Mouse (Mus musculus) hindbrain, embryonic 13.5 days (tissue): ENCODE results near the gene Hmgcs1. TPM values are rescaled to one million over a fixed set of nuclear protein-coding genes. Genes with fewer than 3 reads are reported as not detected.

ENCODE experiments used
- ATAC-seq: fragments of 200-750 bp; cut with Nextera tagmentation; 2 replicates; pipeline ENCODE4 v1.8.0; 2017; ENCODE audit warnings: moderate TSS enrichment; ENCODE audit not compliant: low FRiP score
- H3K27ac ChIP-seq: fragments of 300-500 bp; sonication (generic); 2 replicates; pipeline ENCODE4 v1.5.1; 2015; ENCODE audit warnings: inconsistent platforms, mild to moderate bottlenecking, moderate library complexity
- H3K27me3 ChIP-seq: fragments of 300-500 bp; sonication (generic); 2 replicates; pipeline ENCODE4 v1.6.1; 2015; ENCODE audit warnings: mild to moderate bottlenecking, inconsistent platforms
- H3K36me3 ChIP-seq: fragments of 300-500 bp; sonication (generic); 2 replicates; pipeline ENCODE4 v1.6.1; 2015; ENCODE audit warnings: mild to moderate bottlenecking, inconsistent platforms
- H3K4me1 ChIP-seq: fragments of 300-500 bp; sonication (generic); replicated peaks from 2 replicates; pipeline ENCODE4 v1.6.1; 2015; ENCODE audit warnings: inconsistent platforms
- H3K4me2 ChIP-seq: fragments of 300-500 bp; sonication (generic); 2 replicates; pipeline ENCODE4 v1.6.1; 2015; ENCODE audit warnings: inconsistent platforms, mild to moderate bottlenecking, moderate library complexity
- H3K4me3 ChIP-seq: fragments of 300-500 bp; sonication (generic); 2 replicates; pipeline ENCODE4 v1.5.1; 2015; ENCODE audit warnings: mild to moderate bottlenecking, inconsistent platforms
- H3K9ac ChIP-seq: fragments of 300-500 bp; sonication (generic); 2 replicates; pipeline ENCODE4 v1.6.1; 2015; ENCODE audit warnings: mild to moderate bottlenecking, inconsistent platforms
- H3K9me3 ChIP-seq: fragments of 300-500 bp; sonication (generic); 2 replicates; pipeline ENCODE4 v1.6.1; 2016; ENCODE audit warnings: inconsistent platforms
- WGBS: fragments of 180-500 bp; shearing (Covaris S2); methylation state at CpG from one replicate; pipeline ENCODE4 v1.1.7; 2015; 5-methylcytosine and 5-hydroxymethylcytosine counted together
- polyA plus RNA-seq: library from polyadenylated mRNA; unstranded; fragments of >200 nt; fragmentation: Nextera tagmentation; extraction: Ambion mirVana; gene quantifications from 2 replicates; pipeline ENCODE4 v1.2.1, GENCODE M21; 2015

Gene Hmgcs1
- polyA plus RNA-seq, 1 experiment from 2014 or later, result 423 TPM

- Histone ChIP-seq H3K27ac (no peak overlapping the region), H3K27me3 (no peaks in the 10 kb centered on the region), H3K9ac (no peak overlapping the region), H3K4me3 (no peak overlapping the region), H3K4me2 (no peak overlapping the region), H3K36me3 (no peaks in the 10 kb centered on the region), H3K9me3 (no peaks in the 10 kb centered on the region), H3K4me1 (0 out of 2 replicates have a peak, but pooled peaks cover 7% of the 10 kb centered on the region)
- no peak for ATAC-seq
- 92% methylated on average over 7 of the region's 7 CpGs for WGBS
These were observed 39.2 kb downstream of the Hmgcs1 start for GRCm38 (mm10) chr13:119729406-119729805.

GRCm38 (mm10) chr13:119731448-119731847 is 41.3 kb downstream of the Hmgcs1 start:
- 0 out of 2 replicates have a peak, but pooled peaks have one; percentile 15 for ATAC-seq
- WGBS, result 14% methylated on average over 6 of the region's 6 CpGs

DNA sequence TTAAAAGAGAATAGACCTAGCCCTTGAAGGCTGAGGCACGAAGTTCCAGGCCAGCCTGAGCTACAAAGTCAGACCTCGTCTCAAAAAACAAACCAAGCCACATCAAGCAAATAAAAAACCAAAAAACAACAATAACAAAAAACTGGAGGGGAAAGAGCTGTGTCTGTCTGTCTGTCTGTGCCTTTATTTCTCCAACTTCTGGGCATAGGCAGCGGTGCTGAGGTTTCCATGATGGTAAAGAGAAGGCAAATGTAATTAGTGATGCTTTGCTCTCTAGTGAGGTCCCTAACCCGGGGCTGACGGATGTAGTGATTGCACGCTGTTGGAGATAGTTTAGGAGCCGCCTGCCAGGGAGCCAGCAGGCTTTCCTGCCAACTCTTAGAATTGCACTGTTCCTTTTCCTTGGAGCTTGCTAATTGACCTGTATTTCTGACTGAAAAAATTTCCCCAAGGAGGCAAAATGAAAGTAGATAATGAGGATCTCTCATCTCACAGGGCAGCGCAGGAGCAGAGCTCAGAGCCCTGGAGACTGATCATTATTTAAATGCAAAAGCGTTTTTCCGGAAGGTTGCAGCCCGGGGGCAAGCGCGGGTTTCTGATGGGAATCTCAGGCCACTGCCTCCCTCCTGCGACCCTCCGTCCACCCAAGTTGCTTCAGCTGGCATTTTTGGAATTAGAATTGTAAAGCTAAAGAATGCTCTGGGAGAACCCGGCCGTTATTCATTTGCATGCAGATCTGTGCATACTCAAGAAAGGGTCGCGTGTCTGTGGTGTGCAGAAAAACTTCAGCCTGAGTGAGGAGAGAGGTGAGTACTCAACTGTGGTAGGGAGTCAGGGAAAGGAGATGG is 51.4 kb downstream of the Hmgcs1 start:
- 2% methylated on average over 19 of the region's 19 CpGs for WGBS
- Histone ChIP-seq H3K4me2 (peak overlapping the region; percentile 54), H3K9me3 (no peaks in the 10 kb centered on the region), H3K9ac (peak overlapping the region; percentile 66), H3K4me1 (peaks cover 15% of the 10 kb centered on the region), H3K36me3 (no peaks in the 10 kb centered on the region), H3K4me3 (peak overlapping the region; percentile 25), H3K27ac (peak overlapping the region; percentile 66), H3K27me3 (0 out of 2 replicates have a peak, but pooled peaks cover 4% of the 10 kb centered on the region)
- ATAC-seq, result peak; percentile 56

More at GRCm38 (mm10) chr13:119731448-119731847, 41.3 kb downstream of the Hmgcs1 start:
- Histone ChIP-seq H3K4me2 (no peak overlapping the region), H3K4me3 (no peak overlapping the region), H3K36me3 (no peaks in the 10 kb centered on the region), H3K27ac (peak overlapping the region; percentile 40), H3K9ac (no peak overlapping the region), H3K4me1 (0 out of 2 replicates have a peak, but pooled peaks cover 7% of the 10 kb centered on the region), H3K27me3 (no peaks in the 10 kb centered on the region), H3K9me3 (no peaks in the 10 kb centered on the region)

DNA sequence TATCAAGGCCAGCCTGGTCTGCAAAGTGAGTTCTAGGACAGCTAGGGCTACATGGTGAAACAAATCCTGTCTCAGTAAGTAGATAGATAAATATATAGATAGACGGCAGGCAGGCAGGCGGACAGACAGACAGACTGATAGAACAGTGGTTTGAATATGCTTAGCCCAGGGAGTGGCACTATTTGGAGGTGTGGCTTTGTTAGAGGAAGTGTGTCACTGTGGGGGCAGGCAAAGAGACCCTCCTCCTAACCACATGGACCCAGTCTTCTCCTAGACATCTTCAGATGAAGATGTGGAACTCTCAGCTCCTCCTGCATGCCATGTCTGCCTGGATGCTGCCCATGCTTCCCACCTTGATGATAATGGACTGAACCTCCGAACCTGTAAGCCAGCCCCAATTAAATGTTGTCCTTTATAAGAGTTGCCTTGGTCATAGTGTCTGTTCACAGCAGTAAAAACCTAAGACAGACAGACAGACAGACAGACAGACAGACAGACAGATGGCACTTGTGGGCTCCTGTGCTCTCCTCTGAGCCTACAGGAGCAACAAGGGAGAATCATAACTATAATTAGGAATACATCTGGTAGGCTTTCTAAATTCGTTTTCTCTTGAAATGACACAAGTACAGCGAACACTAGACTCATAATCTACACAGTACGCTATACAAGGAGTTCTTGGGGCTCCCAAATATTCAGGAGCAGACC is 52.7 kb downstream of the Hmgcs1 start:
- no peak overlapping the region for H3K9ac ChIP-seq
- H3K9me3 ChIP-seq, result no peaks in the 10 kb centered on the region
- 88% methylated on average over 6 of the region's 6 CpGs for WGBS
- 0 out of 2 replicates have a peak, but pooled peaks have one; percentile 16 for ATAC-seq
- peaks cover 15% of the 10 kb centered on the region for H3K4me1 ChIP-seq
- H3K4me2 ChIP-seq, result no peak overlapping the region
- no peak overlapping the region for H3K27ac ChIP-seq
- H3K36me3 ChIP-seq, result no peaks in the 10 kb centered on the region
- no peak overlapping the region for H3K4me3 ChIP-seq
- 0 out of 2 replicates have a peak, but pooled peaks cover 4% of the 10 kb centered on the region for H3K27me3 ChIP-seq

DNA sequence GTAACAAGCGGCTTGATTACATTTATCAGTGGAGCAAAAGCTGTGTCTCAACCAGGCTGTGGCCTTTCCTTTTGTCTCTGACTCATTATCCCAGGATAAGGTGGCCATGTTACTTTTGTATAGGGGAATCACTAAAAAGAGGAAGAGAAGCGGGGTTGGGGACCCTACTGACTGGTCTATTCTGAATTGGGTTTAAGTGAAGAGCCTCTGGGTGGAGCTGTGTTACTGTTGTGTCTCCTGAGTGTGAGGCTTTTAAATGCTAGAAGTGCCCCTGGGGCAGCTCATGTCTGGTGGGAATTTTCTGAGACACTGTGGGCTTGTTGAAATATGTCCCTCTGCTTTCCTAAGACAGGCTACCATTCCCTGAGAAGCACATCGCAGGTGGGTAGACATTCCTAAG is 53.3 kb downstream of the Hmgcs1 start:
- H3K4me3 ChIP-seq, result no peak overlapping the region
- peaks cover 15% of the 10 kb centered on the region for H3K4me1 ChIP-seq
- H3K4me2 ChIP-seq, result no peak overlapping the region
- no peak overlapping the region for H3K9ac ChIP-seq
- H3K27me3 ChIP-seq, result 0 out of 2 replicates have a peak, but pooled peaks cover 4% of the 10 kb centered on the region
- WGBS, result 79% methylated on average over 3 of the region's 3 CpGs
- H3K36me3 ChIP-seq, result no peaks in the 10 kb centered on the region
- no peak overlapping the region for H3K27ac ChIP-seq
- no peaks in the 10 kb centered on the region for H3K9me3 ChIP-seq
- no peak for ATAC-seq

GRCm38 (mm10) chr13:119746930-119747329 is 56.8 kb downstream of the Hmgcs1 start:
- Histone ChIP-seq H3K9me3 (no peaks in the 10 kb centered on the region), H3K4me3 (no peak overlapping the region), H3K9ac (no peak overlapping the region), H3K4me1 (peaks cover 2% of the 10 kb centered on the region), H3K27ac (no peak overlapping the region), H3K4me2 (no peak overlapping the region), H3K36me3 (no peaks in the 10 kb centered on the region), H3K27me3 (0 out of 2 replicates have a peak, but pooled peaks cover 4% of the 10 kb centered on the region)
- WGBS, result 89% methylated on average over 4 of the region's 4 CpGs
- ATAC-seq, result no peak

DNA sequence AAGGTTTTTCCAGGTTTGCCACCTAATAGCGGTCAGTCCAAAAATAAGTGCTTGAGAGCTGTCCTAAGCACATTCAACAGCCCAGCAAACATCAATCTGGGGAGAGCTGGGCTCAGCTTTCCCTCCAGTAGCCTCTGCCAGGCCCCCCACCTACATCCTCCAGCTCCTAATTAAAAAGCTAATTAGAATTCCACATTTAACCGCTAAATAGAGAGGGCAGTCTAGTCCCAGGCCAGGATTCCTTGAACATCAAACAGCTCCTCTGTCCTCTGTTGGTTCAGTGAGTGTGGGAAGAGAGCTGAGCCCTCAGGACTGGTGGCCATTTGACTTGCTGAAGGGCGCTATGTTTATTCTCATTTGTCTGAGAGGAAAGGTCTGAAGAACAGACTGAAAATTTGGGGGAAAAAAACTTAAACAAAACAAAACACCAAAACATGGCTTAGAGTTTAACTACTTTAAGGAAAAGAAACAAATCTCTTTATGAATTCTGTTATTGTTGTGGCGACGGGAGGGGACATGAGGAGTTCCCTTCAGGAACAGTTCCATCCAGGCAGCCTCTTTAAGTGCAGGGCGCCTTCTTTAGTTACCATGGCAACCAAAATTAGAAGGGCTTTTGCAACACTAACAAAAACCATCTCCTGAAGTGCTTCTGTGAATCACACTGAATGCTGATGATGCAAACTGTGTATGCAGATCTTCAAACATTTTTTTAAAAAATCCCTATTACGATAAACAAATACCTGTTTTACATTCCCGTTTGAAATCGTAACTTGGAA is 63.9 kb downstream of the Hmgcs1 start:
- no peak for ATAC-seq
- Histone ChIP-seq H3K4me3 (0 out of 2 replicates have a peak overlapping the region, but pooled peaks have one; percentile 5), H3K9ac (no peak overlapping the region), H3K36me3 (no peaks in the 10 kb centered on the region), H3K27ac (peak overlapping the region; percentile 35; the same call in 1 of the 2 replicates), H3K9me3 (no peaks in the 10 kb centered on the region), H3K4me1 (peaks cover 22% of the 10 kb centered on the region), H3K4me2 (peak overlapping the region; percentile 92), H3K27me3 (no peaks in the 10 kb centered on the region)
- 48% methylated on average over 9 of the region's 9 CpGs for WGBS

DNA sequence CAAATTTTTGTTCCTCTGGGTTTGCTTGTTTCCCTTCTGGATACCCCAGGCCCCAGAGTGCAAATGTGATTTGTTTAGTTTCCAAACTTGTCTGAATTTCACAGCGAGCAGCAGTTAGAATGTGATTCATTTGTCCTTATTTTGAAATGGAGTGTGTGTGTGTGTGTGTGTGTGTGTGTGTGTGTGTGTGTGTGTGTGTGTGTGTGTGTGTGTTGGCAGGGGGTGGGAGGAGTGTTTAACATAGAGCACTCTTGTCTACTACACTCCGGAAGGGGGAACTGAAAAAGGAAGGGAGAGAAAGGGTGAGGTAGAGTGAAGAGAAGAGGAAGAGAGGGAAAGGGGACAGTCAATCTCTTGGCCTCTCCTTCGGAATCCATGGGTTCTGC is 64.4 kb downstream of the Hmgcs1 start:
- no peak for ATAC-seq
- Histone ChIP-seq H3K4me3 (peak overlapping the region; percentile 66), H3K27ac (peak overlapping the region; percentile 78; the same call in 1 of the 2 replicates), H3K36me3 (no peaks in the 10 kb centered on the region), H3K4me2 (peak overlapping the region; percentile 92), H3K9ac (peak overlapping the region; percentile 86), H3K9me3 (no peaks in the 10 kb centered on the region), H3K27me3 (no peaks in the 10 kb centered on the region), H3K4me1 (peaks cover 22% of the 10 kb centered on the region)
- 32% methylated on average over 3 of the region's 3 CpGs for WGBS

DNA sequence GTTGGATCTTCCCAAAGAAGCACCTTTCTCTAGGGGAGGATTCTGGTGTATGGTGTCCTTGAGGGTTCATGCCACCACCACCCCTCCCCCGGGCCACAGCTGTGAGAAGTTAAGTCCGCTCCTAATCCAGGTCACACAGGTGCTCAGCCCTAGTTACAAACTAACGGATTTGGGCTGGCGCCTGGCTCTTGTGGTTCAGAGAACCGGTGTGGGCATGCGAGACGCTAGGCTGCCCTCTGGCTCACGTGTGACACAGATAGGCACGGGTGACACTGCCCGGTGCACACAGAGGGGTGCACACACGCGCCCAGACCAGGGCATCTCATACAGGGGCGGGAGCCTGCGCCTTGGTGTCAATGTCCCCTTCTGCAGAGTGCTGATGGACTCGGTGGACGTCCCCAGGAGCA is 65.0 kb downstream of the Hmgcs1 start:
- peaks cover 22% of the 10 kb centered on the region for H3K4me1 ChIP-seq
- H3K4me3 ChIP-seq, result peak overlapping the region; percentile 66
- 1% methylated on average over 16 of the region's 16 CpGs for WGBS
- H3K27me3 ChIP-seq, result no peaks in the 10 kb centered on the region
- no peaks in the 10 kb centered on the region for H3K9me3 ChIP-seq
- peak overlapping the region; percentile 86 for H3K9ac ChIP-seq
- peak overlapping the region; percentile 92 for H3K4me2 ChIP-seq
- H3K36me3 ChIP-seq, result no peaks in the 10 kb centered on the region
- peak overlapping the region; percentile 78 for H3K27ac ChIP-seq
- peak; percentile 72 for ATAC-seq

- 1% methylated on average over 43 of the region's 43 CpGs for WGBS
- peaks cover 22% of the 10 kb centered on the region for H3K4me1 ChIP-seq
- H3K27me3 ChIP-seq, result no peaks in the 10 kb centered on the region
- no peaks in the 10 kb centered on the region for H3K9me3 ChIP-seq
- H3K36me3 ChIP-seq, result peaks cover 2% of the 10 kb centered on the region
- peak within 1 kb of the TSS; percentile 92 for H3K4me2 ChIP-seq
- peak within 1 kb of the TSS; percentile 86 for H3K9ac ChIP-seq
- H3K27ac ChIP-seq, result peak within 1 kb of the TSS; percentile 78
- ATAC-seq, result peak; percentile 92
- H3K4me3 ChIP-seq, result peak within 1 kb of the TSS; percentile 66
These were observed 65.7 kb downstream of the Hmgcs1 start, which contains the start of gene Nim1k for GRCm38 (mm10) chr13:119755681-119756471. Gene Nim1k, minus strand, starts transcription at chr13:119755882.

- Histone ChIP-seq H3K9ac (no peak overlapping the region), H3K36me3 (peaks cover 9% of the 10 kb centered on the region), H3K4me3 (no peak overlapping the region), H3K4me2 (peak overlapping the region; percentile 92), H3K27ac (no peak overlapping the region), H3K9me3 (no peaks in the 10 kb centered on the region), H3K27me3 (no peaks in the 10 kb centered on the region), H3K4me1 (peaks cover 22% of the 10 kb centered on the region)
- ATAC-seq, result no peak
- WGBS, result 40% methylated on average over 5 of the region's 5 CpGs
These were observed 66.7 kb downstream of the Hmgcs1 start for GRCm38 (mm10) chr13:119756831-119757230.
